Mouse (Mus musculus): ENCODE results near the gene Plcd3.
A peak's percentile ranks its signal among the peaks of the same experiment; 100 is the strongest.

Plcd3 gene

DNA sequence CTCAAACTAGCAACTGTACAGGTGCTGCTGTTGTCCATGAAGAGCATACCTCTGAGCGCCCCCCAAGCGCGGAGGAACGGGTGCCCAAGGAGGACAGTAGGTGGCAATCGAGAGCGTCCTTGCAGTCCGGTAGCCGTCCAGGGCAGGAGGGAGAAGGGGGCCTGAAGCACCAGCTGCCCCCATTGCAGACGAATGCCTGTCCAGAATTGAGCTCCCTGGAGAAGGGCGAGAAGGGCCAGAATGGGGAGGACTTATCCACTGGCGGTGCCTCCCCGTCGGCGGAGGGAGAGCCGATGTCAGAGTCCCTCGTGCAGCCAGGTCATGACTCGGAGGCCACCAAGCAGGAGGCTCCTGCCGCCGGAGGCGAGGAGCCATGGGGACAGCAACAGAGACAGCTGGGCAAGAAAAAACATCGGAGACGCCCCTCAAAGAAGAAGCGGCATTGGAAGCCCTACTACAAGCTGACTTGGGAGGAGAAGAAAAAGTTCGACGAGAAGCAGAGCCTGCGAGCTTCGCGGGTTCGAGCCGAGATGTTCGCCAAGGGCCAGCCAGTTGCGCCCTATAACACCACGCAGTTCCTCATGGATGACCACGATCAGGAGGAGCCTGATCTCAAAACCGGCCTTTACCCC lies 15.6 kb upstream of the Plcd3 start:
- DNase-seq = peak; percentile 79 to 87

DNA sequence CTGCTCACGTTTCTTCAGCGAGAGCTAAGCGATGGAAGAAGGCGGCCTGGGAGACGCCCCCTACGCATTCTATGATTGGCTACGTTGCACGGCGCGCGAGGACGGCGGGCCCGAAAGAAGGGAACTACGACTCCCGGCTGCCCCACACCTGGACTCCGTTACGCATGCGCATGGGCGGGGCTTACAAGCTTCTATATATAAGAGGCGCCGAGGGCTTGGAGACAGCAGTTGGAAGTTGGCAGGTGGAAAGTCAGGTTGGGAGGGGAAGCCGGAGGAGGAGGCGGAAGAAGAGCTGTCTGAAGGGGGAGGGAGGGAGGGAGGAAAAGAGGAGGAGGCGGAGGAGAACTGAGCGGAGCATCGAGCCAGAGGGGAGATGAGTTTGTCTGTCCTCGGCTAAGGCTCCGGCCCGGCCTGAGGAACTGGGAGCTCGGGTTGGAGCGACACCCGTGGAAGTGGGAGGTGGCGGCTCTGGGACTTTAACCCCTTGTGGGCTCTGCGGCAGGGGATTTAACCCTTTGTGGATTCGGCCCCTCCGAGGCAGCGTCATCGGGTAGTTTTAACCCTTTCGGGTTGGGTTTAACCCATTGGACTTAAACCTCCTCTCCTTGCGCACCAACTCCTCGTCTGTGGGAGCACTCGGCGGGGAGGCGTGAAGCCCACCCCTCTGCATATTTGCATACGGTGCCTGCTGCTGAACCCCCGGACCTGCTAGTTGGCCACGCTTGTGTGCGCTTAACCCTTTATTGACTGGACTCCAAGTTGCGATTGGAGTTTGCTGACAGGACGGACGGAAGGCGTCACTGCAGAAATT lies 14.8 kb upstream of the Plcd3 start, which contains the start of gene Hexim1:
Gene Hexim1 (plus strand): TSS at position 224 of the 811 bp plus-strand sequence.
- DNase-seq = peak; percentile 99 to 100

DNA sequence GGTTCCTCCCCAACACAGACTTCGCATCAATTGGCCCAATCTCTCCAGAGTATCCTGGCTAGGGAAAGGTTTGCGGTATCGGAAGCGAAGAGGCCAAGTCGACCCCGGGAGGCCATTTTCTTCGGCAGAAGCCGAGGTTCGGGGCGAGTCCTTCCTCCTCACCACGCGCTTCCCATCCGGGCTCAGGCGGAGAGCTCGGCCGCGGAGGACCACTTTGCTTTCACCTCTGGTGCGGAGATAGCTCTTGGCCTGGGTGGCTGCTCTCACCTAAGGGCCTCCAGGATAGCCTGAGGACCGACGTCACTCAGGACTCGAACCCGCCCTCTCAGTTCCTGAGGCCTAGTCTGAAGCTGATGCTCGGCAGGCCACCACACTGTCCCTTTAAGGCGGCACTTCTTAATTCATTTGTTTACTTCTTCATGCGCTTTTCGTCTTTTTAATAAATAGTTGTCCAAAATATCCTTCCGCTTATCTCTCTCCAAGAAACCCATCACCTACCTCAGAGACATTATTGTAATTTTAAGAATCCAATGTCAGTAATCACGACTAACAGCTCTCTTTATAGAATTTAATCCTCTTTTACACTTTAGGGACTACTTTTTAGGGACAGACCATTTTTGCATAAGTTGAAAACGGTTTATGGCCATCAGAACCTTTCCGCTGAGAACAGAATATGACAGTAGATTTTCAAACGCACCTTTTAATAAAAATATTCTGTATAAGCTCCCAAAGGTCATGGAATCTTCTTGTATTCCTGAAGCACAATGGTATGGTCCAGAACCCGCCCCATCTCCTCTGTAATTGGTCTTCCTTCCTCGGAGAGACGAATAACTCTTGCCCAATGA lies 13.9 kb upstream of the Plcd3 start:
- DNase-seq = peak; percentile 86 to 94

DNA sequence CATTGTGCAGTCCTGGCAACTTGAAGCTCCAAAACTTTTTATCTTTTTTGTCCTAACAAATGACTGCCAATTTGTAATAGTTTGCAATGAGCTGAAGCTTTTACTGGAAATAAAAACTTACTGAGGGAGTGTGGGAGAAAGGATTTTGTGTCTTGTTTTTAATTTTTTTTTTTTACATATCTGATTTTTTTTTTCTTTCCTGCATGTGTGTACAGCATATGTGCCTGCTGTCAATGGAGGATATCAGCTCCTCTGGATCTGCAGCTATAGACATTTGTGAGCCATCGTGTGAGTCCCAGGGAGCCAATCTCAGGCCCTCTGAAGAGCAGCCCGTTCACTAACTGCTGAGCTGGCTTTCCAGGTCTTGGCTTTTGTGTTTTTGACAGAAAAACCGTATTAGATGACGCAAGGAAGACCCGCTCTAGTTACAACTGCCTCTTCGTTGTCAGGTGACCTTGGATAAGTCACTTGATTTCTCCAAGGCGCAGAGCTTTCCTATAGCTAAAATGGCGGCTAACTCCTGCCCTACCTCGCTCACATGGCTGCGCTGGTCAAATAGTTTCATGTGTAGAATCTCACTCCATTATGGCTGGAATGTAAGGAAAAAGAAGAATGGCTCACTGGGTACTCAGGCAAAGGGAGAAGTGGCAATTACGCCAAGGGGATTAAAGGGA lies 12.9 kb upstream of the Plcd3 start:
- DNase-seq = no peak

DNA sequence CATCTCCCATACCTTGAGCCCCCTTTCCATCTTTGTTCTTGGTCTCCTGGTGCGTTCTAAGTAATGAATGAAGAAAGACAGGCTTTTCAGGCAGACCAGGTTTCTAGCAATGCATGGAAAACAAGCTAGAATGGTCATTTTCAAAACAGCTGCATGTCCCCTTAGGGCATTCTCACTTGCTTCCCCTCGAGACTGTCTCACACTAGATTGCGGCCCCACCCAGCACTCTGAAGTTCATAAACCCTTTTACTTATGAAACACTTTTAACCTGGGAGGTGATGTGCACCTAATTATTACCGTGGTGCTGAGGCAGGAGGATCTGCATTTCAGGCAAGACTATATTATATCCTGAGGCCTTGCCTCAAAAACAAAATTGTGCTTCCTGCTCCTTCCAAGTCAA lies 12.3 kb upstream of the Plcd3 start:
- DNase-seq = no peak

DNA sequence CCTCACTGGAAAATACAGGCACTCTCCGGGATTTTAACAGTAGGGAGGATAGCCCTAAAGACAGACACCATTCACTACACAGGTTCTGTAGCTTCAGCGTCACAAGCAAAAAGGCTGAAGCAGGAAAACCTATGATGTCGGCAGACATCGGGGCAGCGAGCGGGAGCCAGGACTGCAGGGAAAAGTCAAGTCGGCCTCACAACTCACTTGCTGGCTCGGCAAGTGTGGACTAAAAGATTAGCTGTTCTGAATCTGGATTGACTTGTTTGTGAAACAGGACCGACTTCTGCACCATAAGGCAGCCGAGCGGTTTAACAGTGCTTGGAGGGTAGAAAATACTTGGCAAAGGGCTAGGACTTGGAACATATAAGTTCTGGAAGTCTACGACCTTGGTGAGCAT lies 11.5 kb upstream of the Plcd3 start:
- DNase-seq = peak in 1 of 2 experiments; percentile 51

DNA sequence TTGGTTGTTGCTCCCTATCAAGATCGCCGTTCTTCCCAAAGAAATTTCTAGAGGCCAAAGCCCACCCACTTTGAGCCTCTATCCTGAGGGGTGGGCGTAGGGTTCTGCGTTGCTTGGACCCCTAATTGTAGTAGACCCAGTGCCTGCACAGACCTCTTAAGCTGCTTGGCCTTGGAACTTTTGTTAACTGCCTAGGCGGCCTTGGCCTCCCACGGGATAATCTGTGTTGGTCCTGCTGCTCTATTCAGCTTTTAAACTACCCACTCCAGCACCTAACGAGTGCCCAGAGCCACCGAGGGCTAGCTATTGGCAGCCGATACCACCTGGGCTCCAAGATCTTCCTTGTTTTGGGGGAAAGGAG lies 11.1 kb upstream of the Plcd3 start:
- no peak for DNase-seq

DNA sequence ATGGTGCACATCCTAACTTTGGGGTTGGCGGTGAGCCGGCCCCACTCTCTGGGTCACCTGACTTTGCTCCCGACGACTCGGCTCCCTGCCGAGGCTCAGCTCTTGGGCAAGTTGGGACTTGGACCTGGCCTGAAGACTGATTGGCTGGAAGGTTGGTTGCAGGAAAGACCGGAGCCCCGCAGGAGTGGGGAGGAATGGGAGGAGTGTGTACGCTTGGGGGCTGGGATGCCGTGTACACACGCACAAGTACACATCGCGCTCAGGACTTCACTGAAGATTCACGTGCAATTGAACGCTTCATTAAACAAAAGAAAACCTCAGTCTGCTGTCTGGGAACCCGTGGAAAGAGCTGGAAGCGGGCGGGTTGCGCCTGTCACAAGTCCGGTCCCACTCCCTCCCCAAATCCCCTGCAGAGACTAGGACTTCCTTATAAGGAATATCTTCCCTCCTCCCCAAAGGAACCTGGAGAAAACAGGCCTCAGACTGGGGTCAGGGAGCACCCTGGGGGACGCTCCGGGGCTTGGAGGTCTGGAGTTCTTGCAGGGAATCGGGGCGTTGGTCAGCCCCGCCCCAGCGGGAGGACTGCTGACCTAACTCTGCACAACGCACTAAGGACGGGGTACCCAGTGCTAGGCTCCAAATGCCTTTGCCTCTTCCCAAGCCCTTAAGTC lies 10.6 kb upstream of the Plcd3 start:
- peak; percentile 88 to 96 for DNase-seq

DNA sequence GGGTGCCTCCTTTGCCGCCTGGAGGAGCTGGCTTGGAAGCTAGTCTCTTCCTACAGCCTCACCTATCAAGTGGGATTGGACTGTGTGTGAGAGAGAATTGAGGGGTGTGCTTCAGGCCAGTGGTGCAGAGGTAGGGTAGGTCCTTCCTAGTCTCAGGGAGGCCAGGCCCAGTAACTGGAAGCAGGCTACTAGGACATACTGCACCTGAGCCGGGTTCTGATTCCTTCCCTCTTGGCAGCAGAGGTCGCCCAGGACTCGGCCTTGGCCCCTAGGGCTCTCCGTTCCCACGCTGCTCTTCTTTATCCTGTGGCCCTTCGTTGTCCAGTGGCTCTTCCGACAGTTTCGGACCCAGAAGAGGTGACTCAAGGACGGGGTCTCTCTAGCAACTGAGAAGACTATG lies 9.8 kb upstream of the Plcd3 start:
- DNase-seq = peak in 1 of 2 experiments; percentile 64

DNA sequence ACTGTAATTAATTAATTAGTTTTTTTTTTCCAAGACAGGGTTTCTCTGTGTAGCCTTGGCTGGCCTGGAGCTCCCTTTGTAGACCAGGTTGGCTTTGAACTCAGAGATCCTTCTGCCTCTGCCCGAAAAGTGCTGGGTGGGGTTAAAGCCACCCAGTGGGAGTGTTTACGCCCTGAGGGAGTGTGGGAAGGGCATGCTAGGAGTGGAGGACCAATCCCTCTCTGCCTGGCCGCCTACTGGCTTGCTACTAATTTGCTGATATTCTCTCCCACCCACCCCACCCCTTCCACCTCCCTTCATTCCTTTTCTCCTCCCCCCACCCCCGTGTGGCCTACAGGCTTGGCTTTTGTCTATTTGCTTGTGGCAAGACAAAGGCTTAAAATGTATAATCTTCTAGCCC lies 4.9 kb upstream of the Plcd3 start:
- DNase-seq = peak in 1 of 2 experiments; percentile 60

DNA sequence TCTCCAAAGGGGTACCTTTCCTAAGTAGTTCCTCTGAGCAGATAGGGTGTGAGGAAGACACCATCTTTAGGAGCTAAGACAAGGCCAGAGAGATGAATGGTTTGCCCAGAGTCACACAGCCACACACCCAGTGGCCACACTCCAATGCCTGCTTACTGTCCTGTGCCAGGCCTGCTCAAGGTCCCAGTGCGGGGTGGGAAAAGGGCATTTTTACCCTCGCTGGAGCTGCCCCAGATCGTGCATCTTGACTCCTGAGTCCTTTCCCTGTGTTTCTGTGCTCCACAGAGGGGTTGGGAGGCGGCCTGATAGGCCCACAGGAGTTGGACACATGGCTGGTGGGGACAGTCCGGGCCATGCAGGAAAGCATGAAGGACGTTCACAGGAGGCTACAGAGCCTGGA lies 4.4 kb upstream of the Plcd3 start:
- peak in 1 of 2 experiments; percentile 59 for DNase-seq

DNA sequence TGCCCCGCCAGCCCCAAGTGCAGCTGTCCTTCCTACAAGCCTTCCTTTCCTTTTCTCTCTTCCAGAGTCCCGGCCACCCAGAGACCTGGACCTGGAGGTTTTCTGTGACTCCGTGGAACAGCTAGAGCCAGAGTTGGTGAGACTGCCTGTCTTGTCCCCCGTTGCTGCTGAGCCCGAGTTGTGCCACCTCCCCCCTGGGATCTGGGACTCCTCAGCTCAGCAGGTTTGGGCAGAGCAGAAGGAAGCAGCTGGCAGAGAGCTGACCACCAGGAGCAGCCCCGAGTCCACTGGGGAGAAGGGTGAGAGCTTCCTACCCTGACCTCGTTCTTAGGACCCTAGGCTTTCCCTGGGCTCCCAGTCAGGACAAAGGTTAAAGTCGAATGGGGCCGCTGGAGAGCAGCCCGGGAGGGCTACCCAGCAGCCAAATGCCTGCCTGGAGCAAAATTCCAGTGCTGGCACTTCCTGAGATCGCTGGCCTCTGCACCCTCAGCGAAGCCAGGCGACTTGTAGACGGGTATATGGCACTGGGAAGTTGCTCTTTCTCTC lies 3.8 kb upstream of the Plcd3 start:
- DNase-seq = peak; percentile 82 to 92

DNA sequence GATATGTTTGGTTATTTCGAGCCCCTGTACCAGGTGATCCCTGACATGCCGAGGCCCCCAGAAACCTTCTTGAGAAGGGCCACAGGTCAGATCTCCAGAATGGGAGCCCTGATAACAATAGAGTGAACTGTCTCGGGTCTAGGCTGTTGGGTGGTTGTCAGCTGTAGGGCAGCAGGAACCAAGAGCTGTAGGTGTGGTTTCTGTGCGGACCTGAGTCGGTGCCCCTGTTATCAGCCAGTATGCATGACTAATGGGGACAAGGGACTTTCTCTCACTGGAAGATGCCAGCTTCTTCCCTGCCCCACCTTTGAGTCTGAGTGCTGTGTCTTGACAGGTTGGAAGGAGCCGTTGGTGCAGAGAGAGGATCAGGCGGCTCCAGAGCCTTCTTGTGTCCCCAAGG lies 3.0 kb upstream of the Plcd3 start:
- DNase-seq = peak in 1 of 2 experiments; percentile 47

DNA sequence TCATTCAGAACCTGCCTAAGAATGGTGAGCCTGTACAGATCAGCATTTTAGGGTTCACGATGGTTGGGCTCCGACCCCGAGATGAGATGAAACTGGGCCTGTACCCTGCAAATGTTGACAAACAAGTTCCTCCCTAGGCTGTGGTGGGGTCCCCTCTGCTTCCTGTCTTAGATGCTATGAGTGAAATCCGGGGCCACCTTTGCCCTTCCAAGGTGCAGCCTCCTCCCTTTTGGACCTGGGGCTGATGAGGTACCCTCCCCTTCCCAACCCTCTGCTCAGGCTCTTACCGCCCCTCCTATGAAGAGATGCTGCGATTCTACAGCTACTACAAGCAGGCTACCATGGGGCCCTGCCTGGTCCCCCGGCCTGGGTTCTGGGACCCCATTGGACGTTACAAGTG lies 2.2 kb upstream of the Plcd3 start:
- peak in 1 of 2 experiments; percentile 74 for DNase-seq

DNA sequence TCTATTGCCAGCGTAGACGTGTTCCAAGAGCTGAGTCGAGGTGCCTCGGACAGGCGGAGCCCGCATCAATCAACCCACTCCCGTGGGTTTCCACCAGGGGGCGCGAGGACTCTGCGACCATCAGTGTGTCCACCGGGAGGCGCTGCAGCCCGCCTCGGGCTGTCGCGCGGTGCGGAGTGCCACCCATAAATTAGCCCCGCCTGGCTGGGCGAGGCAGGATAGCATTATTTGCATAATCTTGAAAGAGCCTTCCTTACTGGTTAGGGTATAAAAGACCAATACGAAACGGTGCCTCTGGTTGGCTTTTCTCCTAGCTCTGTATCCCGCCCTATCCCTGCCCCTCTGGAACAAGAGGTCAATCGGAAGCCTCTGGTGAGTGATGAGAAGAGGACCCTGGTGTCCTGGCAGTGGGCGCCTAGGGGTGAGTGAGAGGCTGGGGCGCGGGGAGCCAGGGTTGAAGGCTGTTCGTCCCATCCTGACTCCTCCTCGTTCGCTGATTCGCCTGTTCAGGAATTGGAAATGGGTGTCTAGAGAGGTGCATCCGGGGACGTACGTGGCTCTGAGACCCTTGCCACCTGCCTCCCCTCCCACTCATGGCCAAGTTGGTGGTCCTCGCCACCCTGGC lies 1.4 kb upstream of the Plcd3 start:
- DNase-seq = peak; percentile 96 to 97

DNA sequence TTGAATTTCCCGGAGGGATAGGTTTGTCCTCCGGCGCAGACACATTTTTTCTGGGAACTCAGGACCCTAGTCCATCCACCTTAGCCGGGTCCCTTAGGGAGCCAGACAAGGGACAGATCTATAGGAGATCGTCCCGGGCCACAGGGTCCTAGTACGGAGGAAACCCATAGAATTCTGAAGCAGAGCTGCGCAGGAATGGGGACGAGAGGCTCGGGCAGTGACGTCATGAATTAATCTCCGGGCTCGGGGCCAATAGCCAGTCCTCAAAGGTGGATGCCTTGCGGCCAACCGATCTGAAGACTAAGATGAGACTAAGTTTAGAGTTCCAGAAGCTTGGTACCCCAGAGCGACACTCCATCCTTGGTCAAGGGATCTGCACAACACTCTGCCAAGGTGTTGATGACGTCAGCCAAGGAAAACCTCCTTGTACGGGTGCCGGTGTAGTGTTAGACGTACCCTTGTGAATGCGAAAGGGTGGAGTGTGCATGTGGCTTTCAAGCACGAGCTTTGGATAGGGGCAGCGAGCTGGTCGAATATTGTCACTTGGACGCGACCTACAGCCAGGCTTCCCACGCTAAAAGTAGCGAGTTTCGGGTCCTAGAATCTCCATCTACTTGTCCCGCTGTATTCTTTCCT lies 526 bp upstream of the Plcd3 start:
- DNase-seq = peak; percentile 87 to 88

DNA sequence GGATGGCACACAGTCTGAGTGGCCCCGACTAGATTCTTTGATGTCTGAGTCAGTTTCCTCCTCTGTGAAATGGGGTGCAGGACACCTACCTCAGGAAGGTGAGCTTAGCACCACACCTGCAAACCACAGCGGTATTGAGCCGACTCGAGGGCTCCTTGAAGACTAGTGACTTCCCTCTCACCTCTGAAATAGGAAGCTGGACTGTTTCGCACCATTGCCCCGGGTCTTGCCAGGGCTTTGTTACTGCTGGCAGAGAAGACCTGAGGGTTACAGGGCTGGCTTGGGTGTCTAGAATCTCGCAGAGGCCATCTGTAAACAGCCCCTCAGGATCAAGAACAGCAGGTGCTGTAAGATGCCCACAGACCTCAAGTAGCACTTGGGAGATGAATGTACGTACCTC lies 1.1 kb downstream of the Plcd3 start:
- DNase-seq = peak in 1 of 2 experiments; percentile 66

DNA sequence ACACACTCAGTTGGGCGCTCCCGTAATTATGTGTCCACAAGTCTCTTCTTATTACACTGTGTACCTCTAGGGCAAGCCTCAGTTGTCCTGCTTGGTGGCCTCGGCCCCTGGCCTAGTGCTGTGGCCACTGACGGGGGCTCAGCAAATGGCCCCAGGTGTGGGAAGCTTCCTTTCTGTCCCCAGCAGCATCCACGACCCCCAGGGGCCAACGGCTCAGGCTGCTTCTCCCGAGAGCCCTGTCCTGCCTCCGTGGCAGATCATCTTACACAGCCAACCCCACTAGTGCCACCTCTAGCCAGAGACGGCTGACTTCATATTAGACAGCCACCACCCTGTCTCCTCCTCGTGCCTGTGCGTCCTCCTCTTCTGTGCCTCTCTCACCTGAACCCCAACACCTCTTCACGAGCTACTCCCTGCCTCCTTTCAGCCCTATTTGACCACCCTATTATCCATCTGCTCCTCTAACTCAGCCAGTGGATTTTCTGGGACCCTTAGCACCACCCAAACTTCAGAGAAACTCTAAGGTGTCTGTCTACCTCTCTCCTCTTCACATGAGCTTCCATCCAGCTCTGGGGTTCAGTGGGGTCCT lies 2.0 kb downstream of the Plcd3 start:
- peak in 1 of 2 experiments; percentile 43 for DNase-seq

DNA sequence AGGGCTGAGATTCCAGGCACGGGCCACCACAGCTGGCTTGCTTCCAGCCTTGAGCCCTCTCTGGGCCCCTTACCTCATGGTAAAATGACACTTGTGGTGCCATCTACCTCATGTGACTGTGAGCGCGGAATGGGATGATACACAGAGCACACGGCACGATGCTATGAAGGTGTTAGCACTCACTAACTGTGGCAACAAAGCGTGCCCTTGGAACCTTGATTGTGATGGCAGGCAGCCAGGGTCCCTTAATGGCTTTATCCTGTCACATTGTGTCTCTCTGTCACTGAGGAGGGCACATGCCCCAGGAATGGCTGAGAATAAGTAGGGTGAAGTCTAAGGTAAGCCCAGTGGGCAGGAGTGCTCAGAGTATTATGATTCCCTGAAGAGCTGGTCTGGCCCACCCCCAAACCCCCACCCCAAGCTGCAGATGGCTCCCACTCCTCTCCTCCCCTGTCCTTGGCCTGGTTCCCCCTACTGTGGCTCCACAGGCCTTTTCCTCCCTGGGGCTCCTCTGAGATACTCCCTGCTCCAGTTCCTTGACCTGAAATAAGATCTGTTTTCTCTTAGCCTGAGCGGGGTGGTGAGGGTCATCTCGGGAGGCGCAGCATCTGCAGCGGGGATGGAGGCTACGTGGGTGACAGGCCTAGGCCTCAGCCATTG lies 2.8 kb downstream of the Plcd3 start:
- peak; percentile 48 to 57 for DNase-seq
